Mouse (Mus musculus) kidney, embryonic 14.5 days (tissue): Measurements from ENCODE around the gene Fam98b. TPM values are rescaled to one million over a fixed set of nuclear protein-coding genes. Genes with fewer than 3 reads are reported as not detected.

Experiments used
- ATAC-seq: fragments of 200-750 bp; cut with Nextera tagmentation; 2 replicates; pipeline ENCODE4 v1.8.0; 2017; ENCODE audit warnings: moderate number of reproducible peaks, mild to moderate bottlenecking, moderate TSS enrichment, moderate library complexity; ENCODE audit not compliant: low FRiP score, low TSS enrichment
- H3K27ac ChIP-seq: fragments of 300-500 bp; sonication (generic); 2 replicates; pipeline ENCODE4 v1.5.1; 2014; ENCODE audit warnings: low read depth, mild to moderate bottlenecking, low read length, moderate library complexity, mixed read lengths
- H3K27me3 ChIP-seq: fragments of 300-500 bp; sonication (generic); 2 replicates; pipeline ENCODE4 v1.6.1; 2014; ENCODE audit warnings: mild to moderate bottlenecking, low read length; ENCODE audit not compliant: control insufficient read depth, insufficient read depth
- H3K36me3 ChIP-seq: fragments of 300-500 bp; sonication (generic); 2 replicates; pipeline ENCODE4 v1.6.1; 2014; ENCODE audit warnings: low read length, mixed read lengths; ENCODE audit not compliant: control insufficient read depth, insufficient read depth
- H3K4me1 ChIP-seq: fragments of 300-500 bp; sonication (generic); 2 replicates; pipeline ENCODE4 v1.6.1; 2014; ENCODE audit warnings: low read length, mixed read lengths; ENCODE audit not compliant: control insufficient read depth, insufficient read depth
- H3K4me2 ChIP-seq: fragments of 300-500 bp; sonication (generic); replicated peaks from 2 replicates; pipeline ENCODE4 v1.6.1; 2014; ENCODE audit warnings: low read depth, mild to moderate bottlenecking, low read length
- H3K4me3 ChIP-seq: fragments of 300-500 bp; sonication (generic); 2 replicates; pipeline ENCODE4 v1.5.1; 2014; ENCODE audit warnings: mild to moderate bottlenecking, low read length
- H3K9ac ChIP-seq: fragments of 300-500 bp; sonication (generic); 2 replicates; pipeline ENCODE4 v1.6.1; 2014; ENCODE audit warnings: low read depth, mild to moderate bottlenecking, low read length, moderate library complexity
- H3K9me3 ChIP-seq: fragments of 300-500 bp; sonication (generic); 2 replicates; pipeline ENCODE4 v1.6.1; 2016; ENCODE audit warnings: low read length; ENCODE audit not compliant: control insufficient read depth
- WGBS: fragments of 180-500 bp; shearing (Covaris S2); extraction: QIAGEN DNeasy Blood & Tissue Kit; methylation state at CpG from one replicate; pipeline ENCODE4 v1.1.7; 2014; 5-methylcytosine and 5-hydroxymethylcytosine counted together
- polyA plus RNA-seq: library from polyadenylated mRNA; unstranded; fragments of >200 nt; fragmentation: Nextera tagmentation; extraction: Ambion mirVana; gene quantifications from 2 replicates; pipeline ENCODE4 v1.2.1, GENCODE M21; 2014

Gene Fam98b
- polyA plus RNA-seq, 1 experiment from 2014 or later, result 14.5 TPM

DNA sequence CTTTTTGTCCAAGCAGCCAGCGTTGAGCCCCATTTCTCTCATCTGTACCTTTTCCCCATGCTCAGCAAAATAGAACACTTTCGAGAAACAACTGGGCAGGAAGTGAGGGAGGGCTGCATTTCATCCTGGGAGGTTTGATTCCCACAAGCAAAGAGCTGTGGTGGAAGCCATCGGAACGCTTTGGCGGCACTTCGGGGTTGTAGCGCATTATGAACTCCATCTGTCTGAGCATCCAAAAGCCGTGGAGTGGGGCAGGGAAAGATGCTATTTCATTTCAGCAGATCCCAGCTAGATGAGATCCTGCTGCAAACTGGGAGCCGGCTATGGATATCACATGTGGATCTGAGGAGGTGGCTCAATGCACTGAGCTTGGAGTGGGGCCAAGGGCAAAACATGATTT, 26.9 kb upstream of the Fam98b start:
- 74% methylated on average over 9 of the region's 9 CpGs for WGBS
- H3K4me3 ChIP-seq, result no peak overlapping the region
- no peak overlapping the region for H3K4me2 ChIP-seq

DNA sequence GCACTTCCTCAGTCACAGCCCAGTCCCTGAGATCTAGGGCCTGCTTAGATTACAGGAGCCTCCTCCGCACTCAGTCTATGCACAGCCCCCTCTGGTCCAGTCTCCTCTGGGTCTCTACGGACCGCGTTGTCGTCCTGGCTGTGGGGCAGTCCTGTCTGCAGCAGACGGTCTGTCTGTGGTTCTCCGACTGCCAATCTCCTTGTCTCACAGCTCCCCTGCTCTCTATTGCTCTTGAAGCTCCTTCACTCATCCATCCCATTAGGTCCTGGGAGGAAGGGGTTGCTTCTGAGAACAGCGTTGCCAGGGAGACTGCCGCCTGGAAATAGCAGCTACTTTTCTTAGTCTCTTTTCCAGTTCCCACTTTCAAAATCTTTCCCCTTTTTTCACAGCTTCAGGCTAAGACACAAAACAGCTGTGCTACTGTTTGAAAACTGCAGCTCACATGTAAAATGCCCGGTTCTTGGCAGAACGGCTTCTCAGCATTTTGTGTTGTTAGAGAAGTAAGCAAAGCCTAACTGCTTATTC, 20.9 kb upstream of the Fam98b start:
- H3K36me3 ChIP-seq, result no peaks in the 10 kb centered on the region
- no peak overlapping the region for H3K9ac ChIP-seq
- H3K4me2 ChIP-seq, result no peak overlapping the region
- no peaks in the 10 kb centered on the region for H3K27me3 ChIP-seq
- H3K9me3 ChIP-seq, result no peaks in the 10 kb centered on the region
- no peaks in the 10 kb centered on the region for H3K4me1 ChIP-seq
- no peak overlapping the region for H3K27ac ChIP-seq
- ATAC-seq, result no peak
- 47% methylated on average over 11 of the region's 11 CpGs for WGBS
- no peak overlapping the region for H3K4me3 ChIP-seq

More for the DNA sequence above, 26.9 kb upstream of the Fam98b start:
- Histone ChIP-seq H3K4me1 (no peaks in the 10 kb centered on the region), H3K36me3 (no peaks in the 10 kb centered on the region), H3K9ac (no peak overlapping the region), H3K27ac (no peak overlapping the region), H3K27me3 (no peaks in the 10 kb centered on the region), H3K9me3 (no peaks in the 10 kb centered on the region)
- no peak for ATAC-seq

DNA sequence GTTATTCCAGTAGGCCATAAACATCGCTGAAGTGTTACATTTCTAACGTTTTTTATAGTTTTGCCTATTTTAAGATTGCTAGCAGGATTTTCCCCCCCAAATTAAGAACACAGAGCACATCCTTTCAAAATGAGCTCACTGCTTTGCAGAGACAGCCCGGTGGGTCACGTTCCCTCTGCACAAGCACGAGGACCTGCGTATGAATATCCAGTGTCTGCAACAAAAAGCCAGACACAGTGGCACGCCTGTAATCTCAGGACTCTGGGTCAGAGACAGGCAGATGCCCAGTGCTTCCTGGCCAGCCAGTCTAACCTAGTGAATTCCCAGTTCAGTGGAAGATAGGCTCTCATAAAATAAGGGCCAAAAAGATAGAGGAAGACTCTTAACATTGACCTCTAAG, 19.3 kb upstream of the Fam98b start:
- no peak overlapping the region for H3K4me3 ChIP-seq
- no peaks in the 10 kb centered on the region for H3K27me3 ChIP-seq
- no peaks in the 10 kb centered on the region for H3K9me3 ChIP-seq
- WGBS, result 84% methylated on average over 7 of the region's 7 CpGs
- no peak overlapping the region for H3K9ac ChIP-seq
- H3K4me2 ChIP-seq, result no peak overlapping the region
- H3K4me1 ChIP-seq, result no peaks in the 10 kb centered on the region
- ATAC-seq, result no peak
- no peaks in the 10 kb centered on the region for H3K36me3 ChIP-seq
- no peak overlapping the region for H3K27ac ChIP-seq

DNA sequence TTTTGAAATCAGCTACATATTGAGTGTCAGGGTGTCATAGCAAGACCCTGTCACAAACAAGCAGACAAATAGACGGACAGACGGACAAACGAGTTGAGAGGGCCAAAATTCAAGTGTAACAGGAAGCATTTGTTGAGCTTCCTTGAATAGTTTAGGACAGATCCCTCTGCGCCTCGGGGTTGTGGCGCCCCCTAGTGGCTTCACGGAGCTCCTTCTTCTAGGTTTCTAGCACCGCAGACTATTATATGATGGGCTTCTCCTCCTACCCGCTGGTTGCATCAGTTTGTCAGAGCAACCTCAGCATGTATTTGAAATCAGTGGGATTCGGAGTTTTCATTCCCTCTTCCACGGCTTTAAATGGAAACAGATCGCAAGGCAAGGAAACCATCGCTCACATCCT, 18.3 kb upstream of the Fam98b start:
- Histone ChIP-seq H3K27me3 (no peaks in the 10 kb centered on the region), H3K4me3 (no peak overlapping the region), H3K27ac (no peak overlapping the region), H3K4me1 (no peaks in the 10 kb centered on the region), H3K4me2 (no peak overlapping the region), H3K36me3 (no peaks in the 10 kb centered on the region), H3K9me3 (no peaks in the 10 kb centered on the region), H3K9ac (no peak overlapping the region)
- WGBS, result 8% methylated on average over 13 of the region's 13 CpGs
- peak; percentile 86 for ATAC-seq

DNA sequence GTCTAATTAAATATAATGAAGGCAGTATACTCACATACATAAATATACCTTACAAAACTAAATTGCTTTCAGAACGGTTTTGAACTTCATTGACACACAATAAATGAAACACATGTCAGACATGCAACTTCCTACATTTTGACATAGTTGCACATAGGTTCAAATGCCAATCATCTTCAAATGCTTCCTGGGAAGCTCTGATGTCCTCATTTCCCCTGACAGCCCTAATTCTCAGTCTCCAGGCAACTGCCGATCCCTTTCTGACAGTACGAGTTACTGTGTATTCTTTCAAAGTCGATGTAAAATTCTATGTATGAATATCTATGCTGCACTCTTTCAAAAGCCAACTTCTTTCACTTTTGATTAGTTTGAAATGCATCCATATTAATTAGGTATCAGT, 7.6 kb upstream of the Fam98b start:
- H3K9ac ChIP-seq, result no peak overlapping the region
- 83% methylated on average over 4 of the region's 4 CpGs for WGBS
- H3K27ac ChIP-seq, result no peak overlapping the region
- H3K27me3 ChIP-seq, result no peaks in the 10 kb centered on the region
- no peak for ATAC-seq
- H3K4me1 ChIP-seq, result no peaks in the 10 kb centered on the region
- H3K4me3 ChIP-seq, result no peak overlapping the region
- no peak overlapping the region for H3K4me2 ChIP-seq
- no peaks in the 10 kb centered on the region for H3K9me3 ChIP-seq
- H3K36me3 ChIP-seq, result no peaks in the 10 kb centered on the region

DNA sequence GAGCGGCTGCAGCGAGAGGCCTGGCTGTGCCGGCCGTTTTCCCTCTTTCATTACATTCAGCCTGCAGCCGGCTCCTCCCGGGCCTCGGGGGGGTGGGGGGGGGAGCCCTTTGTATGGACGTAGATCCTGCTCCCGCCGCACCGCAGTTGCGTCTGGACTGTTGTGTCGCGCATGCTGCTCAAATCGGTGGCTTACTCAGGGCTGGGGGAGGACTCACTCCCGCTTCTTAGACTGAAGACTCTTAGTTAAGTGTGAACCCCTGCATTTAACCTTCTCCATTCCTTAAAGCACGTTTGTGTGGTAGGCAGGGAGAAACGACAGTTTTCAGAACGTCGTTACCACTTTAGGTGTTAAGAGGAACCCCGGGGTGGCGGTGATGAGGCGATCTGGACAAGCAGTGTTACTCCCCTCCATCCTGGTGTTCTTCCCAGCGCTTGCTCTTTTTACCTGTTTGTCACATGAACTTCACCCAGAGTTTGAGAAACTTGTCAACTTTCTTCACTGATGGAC, 517 bp downstream of the Fam98b start:
- 0% methylated on average over 22 of the region's 24 CpGs for WGBS
- H3K27ac ChIP-seq, result peak overlapping the region; percentile 84

DNA sequence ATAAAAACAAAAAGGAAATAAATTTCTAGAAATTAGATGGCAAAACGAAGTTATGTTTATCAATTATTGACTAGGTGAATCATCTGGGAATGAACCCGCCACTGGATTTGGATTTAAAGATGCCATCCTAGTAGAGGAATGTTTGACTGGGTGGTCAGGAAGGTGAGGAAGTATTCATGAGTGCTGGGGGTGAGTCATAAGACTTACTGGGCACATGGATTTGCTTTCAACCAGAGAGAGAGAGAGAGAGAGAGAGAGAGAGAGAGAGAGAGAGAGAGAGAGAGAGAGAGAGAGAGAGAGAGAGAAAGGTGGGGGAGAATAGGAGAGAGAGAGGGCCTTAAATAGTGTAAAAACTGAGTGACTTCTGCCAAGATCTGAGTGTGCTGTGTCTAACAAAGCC, 5.9 kb downstream of the Fam98b start:
- Histone ChIP-seq H3K4me3 (no peak overlapping the region), H3K9ac (no peak overlapping the region), H3K4me2 (no peak overlapping the region), H3K36me3 (peaks cover 10% of the 10 kb centered on the region; the same call in 1 of the 2 replicates), H3K9me3 (no peaks in the 10 kb centered on the region), H3K4me1 (peaks cover 6% of the 10 kb centered on the region; the same call in 1 of the 2 replicates), H3K27ac (no peak overlapping the region), H3K27me3 (no peaks in the 10 kb centered on the region)
- 84% methylated on average over 2 of the region's 2 CpGs for WGBS
- no peak for ATAC-seq

More for the DNA sequence above, 517 bp downstream of the Fam98b start:
- H3K4me1 ChIP-seq, result peaks cover 7% of the 10 kb centered on the region; the same call in 1 of the 2 replicates
- H3K9me3 ChIP-seq, result no peaks in the 10 kb centered on the region
- peak overlapping the region; percentile 47 for H3K4me2 ChIP-seq
- no peaks in the 10 kb centered on the region for H3K27me3 ChIP-seq
- ATAC-seq, result peak; percentile 77
- H3K9ac ChIP-seq, result peak overlapping the region; percentile 95
- H3K36me3 ChIP-seq, result no peaks in the 10 kb centered on the region
- peak overlapping the region; percentile 94 for H3K4me3 ChIP-seq

DNA sequence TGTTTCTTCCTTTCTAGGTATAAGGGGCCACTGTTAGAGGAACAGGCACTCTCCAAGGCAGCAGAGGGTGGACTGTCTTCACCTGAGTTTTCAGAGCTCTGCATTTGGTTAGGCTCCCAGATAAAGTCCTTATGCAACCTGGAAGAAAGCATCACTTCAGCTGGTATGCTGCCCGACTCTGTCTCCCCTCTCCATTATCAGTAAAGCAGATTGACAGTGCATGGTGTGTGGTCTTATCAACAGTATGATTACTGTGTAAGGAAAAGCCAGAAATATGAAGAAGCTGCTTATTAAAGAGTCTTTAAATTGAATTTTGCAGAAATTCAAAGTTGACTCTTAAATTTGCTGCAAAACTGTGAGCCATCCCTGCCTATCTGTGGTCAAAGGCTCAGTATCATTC, 8.1 kb downstream of the Fam98b start:
- Histone ChIP-seq H3K4me1 (no peaks in the 10 kb centered on the region), H3K36me3 (peaks cover 14% of the 10 kb centered on the region; the same call in 1 of the 2 replicates), H3K9ac (no peak overlapping the region), H3K4me3 (no peak overlapping the region), H3K27ac (no peak overlapping the region), H3K27me3 (no peaks in the 10 kb centered on the region), H3K9me3 (no peaks in the 10 kb centered on the region), H3K4me2 (no peak overlapping the region)
- ATAC-seq, result no peak
- WGBS, result 94% methylated on average over 1 of the region's 1 CpGs

DNA sequence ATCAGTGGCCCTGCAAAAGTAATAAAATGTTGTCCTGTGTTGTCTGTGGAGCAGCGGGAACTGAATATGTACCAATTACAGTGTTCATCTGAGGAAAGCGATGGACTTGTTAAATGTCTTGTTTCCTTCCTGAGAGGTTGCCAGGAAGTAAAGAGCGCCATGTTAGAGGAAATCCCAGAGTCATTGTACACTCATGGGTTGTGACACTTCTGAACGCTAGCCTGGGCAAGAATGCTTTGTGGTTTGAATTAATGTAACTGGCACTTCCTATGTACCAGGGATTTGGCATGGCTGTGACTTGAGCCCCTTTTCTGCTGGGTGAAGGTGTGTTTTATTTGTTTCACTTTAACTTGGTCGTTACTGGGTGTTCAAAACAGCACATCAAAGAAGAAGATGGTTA, 12.6 kb downstream of the Fam98b start:
- H3K27me3 ChIP-seq, result no peaks in the 10 kb centered on the region
- H3K27ac ChIP-seq, result no peak overlapping the region
- H3K4me3 ChIP-seq, result no peak overlapping the region
- H3K36me3 ChIP-seq, result peaks cover 37% of the 10 kb centered on the region
- H3K4me1 ChIP-seq, result no peaks in the 10 kb centered on the region
- H3K9ac ChIP-seq, result no peak overlapping the region
- 91% methylated on average over 5 of the region's 5 CpGs for WGBS
- H3K4me2 ChIP-seq, result no peak overlapping the region
- no peak for ATAC-seq
- H3K9me3 ChIP-seq, result no peaks in the 10 kb centered on the region
